Mouse (Mus musculus) T-cell, adult 66 days (primary cell): ENCODE data around the gene Gm10181. TPM values are rescaled to one million over a fixed set of nuclear protein-coding genes. Genes with fewer than 3 reads are reported as not detected.

ENCODE experiments used
- total RNA-seq, 2 experiments: library from RNA; stranded (reverse); gene quantifications; 3 replicates in 1 of 2; 4 replicates in 1 of 2; pipeline ENCODE4 v1.2.4; 2023

Gene Gm10181
- not detected for total RNA-seq

GRCm38 (mm10) chr9:25089122-25089521, at the start of gene Gm10181:
TSS of gene Gm10181 (plus strand) at chr9:25089422.

Other genes with a start within 250 kb of the Gm10181 start
- gene Herpud2, start 62.4 kb downstream of the Gm10181 start, total RNA-seq, result 10 to 100 TPM; 73.2 to 75.3 TPM
- 100 to 1,000 TPM; 157 to 168 TPM for gene Sept7, start 163.0 kb downstream of the Gm10181 start, total RNA-seq